Mouse (Mus musculus) T-helper 17 cell (primary cell): ENCODE measurements at regions not wholly inside any gene's neighbourhood (a gene's known extent, or its start where the extent isn't known, plus 50 kb on each side); places are given as distances from the start of the nearest gene placed in this dataset.

ENCODE experiments used
- in situ Hi-C, 2 experiments: fragments of 300-600 bp; cut with MboI, MseI; formaldehyde crosslinking; loops; 1 replicate in 1 of 2; 2 replicates in 1 of 2; pipeline ENCODE4 v1.15.1; 2025; ENCODE audit warnings: high pct_unique_total_duplicates in 2 of 2

DNA sequence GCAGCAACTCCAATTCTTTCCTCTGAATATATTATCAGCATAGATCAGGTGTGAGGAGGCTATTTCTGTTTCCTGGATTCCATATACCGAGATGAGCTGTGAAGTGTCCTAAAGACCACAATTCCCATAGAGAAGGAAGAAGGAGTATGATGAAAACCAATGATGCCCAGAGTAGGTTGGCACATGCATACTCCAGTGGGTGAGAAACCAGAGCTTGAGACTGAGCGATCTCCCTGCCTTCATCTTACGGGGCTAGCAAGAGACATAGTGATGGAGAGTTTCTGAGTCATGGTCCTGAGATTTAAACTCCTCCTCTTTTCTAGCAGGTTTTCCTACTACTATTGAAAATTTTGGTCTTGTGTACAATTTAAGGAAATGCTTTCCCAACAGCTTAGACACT lies 103.1 kb upstream of the Atp5g3 start:
- in situ Hi-C loops: no loop called here

DNA sequence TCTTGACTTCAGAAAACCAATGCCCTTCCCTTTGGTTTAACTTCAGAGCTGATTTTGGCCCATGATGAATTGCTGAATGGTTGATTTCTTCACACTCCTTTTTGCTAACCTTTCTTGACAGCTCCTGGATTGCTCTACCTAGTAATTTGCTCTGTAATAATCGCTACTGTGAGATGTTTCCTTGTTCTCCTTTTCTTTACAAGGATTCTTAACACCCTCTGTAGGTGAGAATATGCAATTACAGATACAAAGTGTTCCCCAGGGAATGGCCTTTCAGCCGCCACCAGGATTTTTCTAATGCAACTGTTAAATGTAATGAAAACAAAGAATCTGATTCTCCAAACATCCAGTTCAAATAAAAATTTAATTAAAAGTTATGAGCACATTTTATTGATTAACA lies 87.4 kb upstream of the Atp5g3 start:
- in situ Hi-C loops: no loop called here

DNA sequence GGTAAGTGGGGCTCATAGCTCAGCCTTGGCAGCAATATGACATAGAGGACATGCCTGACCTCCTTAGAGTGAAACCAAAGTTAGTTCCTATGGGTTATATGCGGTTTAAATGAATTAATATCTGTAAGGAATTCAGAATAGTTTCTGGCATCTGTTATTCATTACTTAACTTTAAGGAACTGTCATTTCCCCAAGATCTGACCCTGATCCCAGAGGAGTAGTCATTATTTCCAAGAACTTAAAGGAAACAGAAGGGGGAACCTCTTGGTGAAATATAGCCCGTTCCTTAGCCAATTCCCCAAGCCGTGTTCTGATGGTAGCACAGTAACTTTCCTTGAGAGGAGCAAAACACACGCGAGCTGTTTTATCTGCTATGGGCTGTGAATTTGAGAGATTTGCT lies 85.9 kb upstream of the Atp5g3 start:
- in situ Hi-C loops: no loop called here

DNA sequence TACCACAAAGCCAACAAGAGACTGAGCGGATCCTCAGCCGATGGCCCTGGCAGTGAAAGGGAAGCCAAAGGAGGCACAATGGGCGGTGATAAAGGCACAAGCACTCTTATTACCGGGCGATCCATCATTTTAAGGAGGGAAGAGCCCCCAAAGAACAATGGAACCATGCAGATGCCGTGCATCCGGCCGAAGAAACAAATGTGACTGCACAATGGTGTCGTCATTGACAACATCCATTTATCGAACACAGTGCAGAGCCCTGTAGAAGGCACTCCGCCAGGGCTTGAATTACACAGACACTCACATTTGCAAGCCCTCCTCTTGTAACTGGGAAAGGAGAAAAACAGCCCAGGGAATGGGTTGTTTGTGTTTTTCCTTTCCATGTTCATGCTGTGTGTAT lies 80.7 kb upstream of the Atp5g3 start:
- in situ Hi-C loops: no loop called here

DNA sequence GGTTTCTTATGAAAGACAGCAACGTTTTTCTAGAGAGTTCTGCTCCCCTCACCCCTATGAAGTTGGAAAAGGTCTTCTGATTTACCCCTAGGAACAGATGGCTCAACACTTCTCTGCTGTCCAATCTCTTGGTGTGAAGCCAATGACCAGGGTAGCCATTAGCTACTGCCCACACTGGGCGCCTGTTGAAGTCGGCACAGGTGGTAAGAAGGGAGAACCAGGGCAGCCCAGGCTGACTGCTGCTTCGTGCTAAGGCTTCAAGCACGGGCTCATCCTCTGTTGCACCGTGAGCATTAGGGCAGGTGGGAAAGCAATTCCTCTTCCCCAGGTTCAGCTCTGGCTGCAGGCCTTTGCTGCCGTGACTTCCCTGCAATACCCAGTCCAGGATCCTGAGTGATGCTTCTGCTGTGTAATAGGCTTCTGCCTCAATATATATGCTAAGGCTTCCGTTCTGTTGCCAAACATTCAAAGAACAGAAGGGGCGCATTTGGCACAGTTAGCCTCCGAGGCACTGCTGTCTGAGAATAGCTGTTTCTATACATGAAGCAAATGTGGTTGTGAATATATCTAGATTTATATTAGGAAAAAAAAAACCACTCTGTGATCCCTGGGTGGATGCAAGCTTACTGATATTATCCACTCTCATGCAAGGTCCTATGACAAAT lies 76.4 kb upstream of the Atp5g3 start:
- in situ Hi-C loops: no loop called here

DNA sequence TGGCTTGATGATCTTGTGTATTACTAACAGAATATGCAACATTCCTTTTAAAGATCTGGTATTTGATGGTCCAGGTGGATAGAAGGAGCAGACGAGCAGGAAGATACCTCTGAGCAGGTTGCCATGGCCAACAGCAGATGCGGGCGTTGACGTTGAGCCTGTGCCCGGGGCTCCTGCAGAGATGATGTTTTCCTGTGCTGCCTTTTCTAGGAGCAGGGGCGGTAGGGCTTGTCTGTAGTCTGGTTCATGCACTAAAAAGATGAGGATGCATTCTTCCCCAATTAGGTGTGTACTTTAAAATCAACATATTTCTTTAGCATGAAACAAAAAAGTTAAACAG lies 74.8 kb upstream of the Atp5g3 start:
- in situ Hi-C loops: no loop called here

DNA sequence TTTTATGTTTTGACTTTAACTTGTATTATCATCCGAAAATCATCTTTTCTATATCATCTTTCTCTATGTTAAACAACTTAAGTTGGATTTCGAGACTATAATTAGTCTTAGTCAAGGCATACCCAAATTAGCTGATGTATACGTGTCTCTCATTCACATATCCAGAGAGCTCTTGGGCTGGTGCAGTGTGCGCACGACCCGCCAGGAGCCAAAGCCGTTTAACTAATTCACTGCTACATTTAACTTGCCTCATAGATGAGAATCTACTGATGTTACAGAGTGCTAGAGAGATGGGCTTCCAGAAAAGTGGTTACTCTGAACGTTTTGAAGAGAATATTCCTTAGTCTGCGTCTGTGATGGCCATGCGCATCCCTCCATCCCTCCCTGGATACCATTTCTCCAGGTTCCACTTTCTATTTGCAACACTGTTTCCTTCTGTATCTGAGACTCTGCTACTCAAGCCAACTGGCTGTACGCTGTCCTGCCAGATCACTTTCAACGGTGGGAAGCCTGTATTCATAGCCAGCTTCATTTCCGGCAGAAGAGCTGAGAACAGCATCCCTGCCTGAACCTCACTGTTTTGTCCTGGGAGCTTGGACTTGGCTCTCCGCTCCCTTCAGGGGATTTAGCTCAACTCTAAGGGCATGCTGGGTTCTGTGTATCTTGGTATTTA lies 74.2 kb upstream of the Atp5g3 start:
- in situ Hi-C loops: no loop called here

DNA sequence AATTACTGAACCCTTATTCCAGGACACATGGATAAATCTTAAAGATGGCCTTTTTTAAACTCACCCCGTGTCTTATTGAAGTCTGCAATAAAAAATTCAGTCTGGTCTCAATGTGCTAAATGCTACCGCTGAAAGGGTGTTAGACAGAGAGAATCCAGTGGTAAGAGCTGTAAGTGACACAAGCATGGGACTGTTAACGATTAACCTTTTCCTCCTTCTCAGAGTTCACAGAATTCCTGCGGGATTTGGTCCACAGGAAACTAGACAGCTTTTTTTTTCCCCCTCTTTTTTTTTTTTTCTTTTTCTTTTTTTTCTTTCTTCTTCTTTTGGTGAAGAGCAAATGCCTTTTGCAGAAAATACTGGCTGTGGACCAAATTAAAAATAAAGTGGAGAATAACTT lies 72.0 kb upstream of the Atp5g3 start:
- in situ Hi-C loops: no loop called here

DNA sequence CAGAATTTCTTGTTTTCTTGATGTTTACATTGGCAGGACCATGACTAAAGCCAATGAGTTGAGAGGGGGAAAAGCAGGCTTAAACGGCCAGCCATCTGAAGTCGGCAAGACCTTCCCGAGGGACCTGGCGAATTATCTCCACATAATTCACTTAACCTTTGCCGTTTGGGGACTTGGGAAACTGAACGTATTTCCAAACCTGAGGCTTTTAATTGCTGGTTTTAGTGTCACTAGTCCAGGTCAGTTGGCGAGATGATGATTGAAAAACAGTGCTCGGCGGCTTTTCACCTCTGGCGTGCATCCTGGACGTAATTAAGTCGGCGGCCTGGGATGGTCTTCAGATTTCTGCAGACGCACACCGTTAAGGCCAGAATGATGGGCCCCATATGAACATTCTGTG lies 66.9 kb upstream of the Atp5g3 start:
- in situ Hi-C loops: no loop called here

DNA sequence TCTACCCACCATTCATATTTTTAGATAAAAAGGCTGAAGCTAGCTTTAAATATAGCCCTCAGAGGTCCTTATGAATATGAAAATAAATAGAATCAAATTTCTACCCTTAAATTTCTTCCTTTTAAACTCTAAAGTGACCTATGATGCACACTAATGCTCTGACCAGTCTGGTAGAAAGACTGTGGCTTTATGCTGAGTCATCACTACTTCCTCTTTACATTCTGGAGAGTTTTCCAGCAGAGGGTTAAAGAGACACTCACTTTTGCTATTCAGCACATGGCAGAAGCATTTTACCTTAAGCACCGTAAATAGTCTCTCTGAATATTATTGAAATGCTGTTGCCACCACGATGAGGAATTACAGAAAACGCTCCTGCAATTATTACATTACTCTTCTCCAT lies 62.6 kb upstream of the Atp5g3 start:
- in situ Hi-C loops: no loop called here

DNA sequence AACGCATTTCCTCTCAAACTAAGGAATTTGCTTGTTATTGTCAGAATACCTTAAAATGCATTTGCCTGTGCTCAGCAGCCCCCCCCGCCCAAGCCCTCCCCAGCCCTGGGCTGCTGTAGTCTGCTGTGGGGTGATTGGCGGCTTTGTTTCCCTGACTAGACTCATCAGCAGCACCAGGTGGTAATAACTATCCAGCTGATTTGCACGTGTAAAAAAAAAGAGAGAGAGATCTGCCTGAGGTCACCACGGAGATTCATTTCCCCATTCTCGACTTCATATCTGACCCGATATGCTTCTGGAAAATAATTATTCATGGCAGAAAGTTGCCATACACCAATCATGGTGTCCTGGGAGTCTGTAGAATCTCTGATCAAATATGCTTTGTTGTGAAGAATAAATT lies 56.5 kb upstream of the Atp5g3 start:
- in situ Hi-C loops: loop anchor here in 1 of 2 experiments (10.0 kb wide), 1 partner anchor 707 kb away; the partner anchor contains the start of genes Hoxd11 and Hoxd12

DNA sequence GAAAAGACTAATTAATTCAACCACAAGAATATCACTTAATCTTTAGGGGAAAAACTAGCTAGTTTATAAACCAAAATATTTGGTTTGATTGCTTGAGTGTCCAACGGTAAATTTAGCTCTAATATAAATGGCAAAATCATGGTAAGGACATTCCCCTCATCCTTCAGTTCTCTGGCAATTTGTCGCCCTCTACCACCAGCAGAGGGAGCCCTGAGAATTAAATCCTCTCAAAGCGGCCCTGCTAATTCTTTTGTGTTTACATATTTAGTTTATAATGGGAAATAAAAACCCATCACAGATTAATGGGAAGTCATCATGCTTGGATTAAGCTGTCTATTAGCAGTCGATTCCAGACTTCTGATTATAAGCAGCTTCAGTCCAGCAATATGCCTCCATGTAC lies 54.5 kb upstream of the Atp5g3 start:
- in situ Hi-C loops: loop anchor here in 1 of 2 experiments (10.0 kb wide), 1 partner anchor 709 kb away; the partner anchor contains the start of genes Hoxd11 and Hoxd12
